Mouse (Mus musculus) CH12.LX (cell line): Measurements from ENCODE around the gene E330017A01Rik.

ENCODE experiments used
- E2F4 ChIP-seq: IDR thresholded peaks from 2 replicates; pipeline ENCODE4 v1.6.1; 2011; ENCODE audit warnings: low read depth, low read length, improper control_type of control experiment; ENCODE audit not compliant: insufficient replicate concordance
- MXI1 ChIP-seq: IDR thresholded peaks from 2 replicates; pipeline ENCODE4 v1.6.1; 2011; ENCODE audit warnings: mild to moderate bottlenecking, low read depth, low read length, improper control_type of control experiment
- USF1 ChIP-seq: IDR thresholded peaks from 2 replicates; pipeline ENCODE4 v1.6.1; 2014; ENCODE audit warnings: low read depth, mild to moderate bottlenecking, inconsistent platforms, low read length, improper control_type of control experiment

GRCm38 (mm10) chr16:58668586-58668985 is 30.0 kb upstream of the E330017A01Rik start:
- TF ChIP-seq E2F4 (no peak), MXI1 (no peak), USF1 (no peak)
